Mouse (Mus musculus) forebrain, embryonic 12.5 days (tissue): Measurements from ENCODE around the gene Dennd6a. TPM values are rescaled to one million over a fixed set of nuclear protein-coding genes. Genes with fewer than 3 reads are reported as not detected.

Experiments used
- ATAC-seq: fragments of 200-750 bp; cut with Nextera tagmentation; 2 replicates; pipeline ENCODE4 v1.8.0; 2017; ENCODE audit warnings: moderate TSS enrichment; ENCODE audit not compliant: low FRiP score
- H3K27ac ChIP-seq: fragments of 300-500 bp; sonication (generic); 2 replicates; pipeline ENCODE4 v1.5.1; 2016; ENCODE audit warnings: mild to moderate bottlenecking
- H3K27me3 ChIP-seq: fragments of 300-500 bp; sonication (generic); 2 replicates; pipeline ENCODE4 v1.6.1; 2016; ENCODE audit warnings: mild to moderate bottlenecking
- H3K36me3 ChIP-seq: fragments of 300-500 bp; sonication (generic); replicated peaks from 2 replicates; pipeline ENCODE4 v1.6.1; 2016; ENCODE audit warnings: mild to moderate bottlenecking
- H3K4me1 ChIP-seq: fragments of 300-500 bp; sonication (generic); 2 replicates; pipeline ENCODE4 v1.6.1; 2016
- H3K4me2 ChIP-seq: fragments of 300-500 bp; sonication (generic); 2 replicates; pipeline ENCODE4 v1.6.1; 2016; ENCODE audit warnings: mild to moderate bottlenecking, moderate library complexity
- H3K4me3 ChIP-seq: fragments of 300-500 bp; sonication (generic); replicated peaks from 2 replicates; pipeline ENCODE4 v1.5.1; 2016; ENCODE audit warnings: mild to moderate bottlenecking
- H3K9ac ChIP-seq: fragments of 300-500 bp; sonication (generic); 2 replicates; pipeline ENCODE4 v1.6.1; 2016; ENCODE audit warnings: mild to moderate bottlenecking
- H3K9me3 ChIP-seq: fragments of 300-500 bp; sonication (generic); 2 replicates; pipeline ENCODE4 v1.6.1; 2016
- WGBS: fragments of 180-500 bp; shearing (Covaris S2); methylation state at CpG from one replicate; pipeline ENCODE4 v1.1.7; 2016; 5-methylcytosine and 5-hydroxymethylcytosine counted together
- polyA plus RNA-seq: library from polyadenylated mRNA; unstranded; fragments of >200 nt; fragmentation: Nextera tagmentation; extraction: Ambion mirVana; gene quantifications from 2 replicates; pipeline ENCODE4 v1.2.1, GENCODE M21; 2016

The Dennd6a gene
- polyA plus RNA-seq, 1 experiment from 2014 or later, result 31.9 TPM

DNA sequence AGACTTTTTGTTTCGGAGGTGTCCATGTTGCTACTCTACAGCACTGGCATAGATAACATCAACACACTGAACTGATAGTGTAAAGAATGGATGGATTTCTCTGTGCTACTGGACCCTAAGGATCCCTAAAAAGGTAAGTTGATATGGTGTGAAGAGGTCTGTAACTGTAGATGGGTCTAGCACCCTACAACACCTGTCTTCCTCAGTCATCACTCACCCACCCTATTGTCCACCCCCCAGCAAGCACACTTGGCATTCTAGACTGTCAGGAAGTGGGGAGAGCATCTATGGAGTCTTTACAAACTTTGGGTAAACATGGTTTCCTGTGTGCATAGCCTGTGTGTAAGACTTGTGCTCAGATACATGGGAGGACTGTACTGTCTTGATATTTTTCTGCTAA, 31.5 kb upstream of the Dennd6a start:
- no peaks in the 10 kb centered on the region for H3K36me3 ChIP-seq
- no peak overlapping the region for H3K4me2 ChIP-seq
- no peaks in the 10 kb centered on the region for H3K9me3 ChIP-seq
- 96% methylated on average over 1 of the region's 1 CpGs for WGBS
- H3K4me3 ChIP-seq, result no peak overlapping the region
- ATAC-seq, result no peak
- H3K27ac ChIP-seq, result no peak overlapping the region
- 0 out of 2 replicates have a peak, but pooled peaks cover 3% of the 10 kb centered on the region for H3K27me3 ChIP-seq
- no peaks in the 10 kb centered on the region for H3K4me1 ChIP-seq
- H3K9ac ChIP-seq, result no peak overlapping the region

DNA sequence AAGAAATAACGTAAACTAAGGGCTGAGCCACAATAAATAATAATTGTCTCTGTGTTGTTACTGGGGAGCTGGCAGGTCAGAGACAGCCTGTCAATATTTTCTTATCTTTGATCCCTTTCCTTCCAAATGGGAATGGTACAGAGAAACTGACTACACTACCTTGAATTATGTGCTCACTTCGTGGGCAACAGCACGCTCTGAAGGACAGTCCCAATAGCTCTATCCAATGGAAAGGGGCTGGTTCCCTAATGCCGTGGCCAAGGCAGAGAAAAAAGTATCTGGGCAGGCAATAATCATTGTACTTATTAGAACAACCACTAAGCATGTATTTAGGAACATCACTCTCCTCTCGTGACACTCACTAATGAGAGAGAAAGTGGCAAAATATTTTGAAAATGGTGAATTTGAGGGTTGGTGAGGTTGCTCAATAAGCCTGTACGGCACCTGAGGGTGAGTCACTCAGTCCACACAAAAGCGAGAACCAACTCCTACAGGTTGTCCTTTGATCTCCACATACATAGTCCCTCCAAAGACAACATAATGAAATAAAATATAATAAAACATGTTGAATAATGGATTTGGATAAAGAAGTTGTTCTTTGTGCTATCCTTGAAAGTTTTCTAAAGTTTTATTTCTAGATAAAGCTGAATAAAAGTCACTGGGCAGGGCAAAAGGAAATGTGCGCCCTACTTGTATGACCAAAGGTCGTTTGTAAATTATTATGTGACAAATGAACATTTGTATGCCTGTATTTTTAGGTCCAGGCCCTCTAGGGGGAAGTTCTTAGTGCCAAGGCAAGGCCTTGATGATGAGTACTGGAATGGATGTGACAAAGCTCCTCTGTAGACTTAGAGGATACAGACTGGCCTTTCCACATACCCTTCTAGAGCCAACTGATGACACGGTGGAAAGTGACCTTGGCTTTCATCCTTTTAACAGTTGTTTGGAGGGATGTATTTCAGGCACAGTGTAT, 25.9 kb upstream of the Dennd6a start:
- Histone ChIP-seq H3K4me2 (no peak overlapping the region), H3K4me1 (no peaks in the 10 kb centered on the region), H3K36me3 (no peaks in the 10 kb centered on the region), H3K4me3 (no peak overlapping the region), H3K27me3 (0 out of 2 replicates have a peak, but pooled peaks cover 3% of the 10 kb centered on the region), H3K9me3 (no peaks in the 10 kb centered on the region), H3K27ac (no peak overlapping the region), H3K9ac (no peak overlapping the region)
- 82% methylated on average over 10 of the region's 10 CpGs for WGBS
- no peak for ATAC-seq

DNA sequence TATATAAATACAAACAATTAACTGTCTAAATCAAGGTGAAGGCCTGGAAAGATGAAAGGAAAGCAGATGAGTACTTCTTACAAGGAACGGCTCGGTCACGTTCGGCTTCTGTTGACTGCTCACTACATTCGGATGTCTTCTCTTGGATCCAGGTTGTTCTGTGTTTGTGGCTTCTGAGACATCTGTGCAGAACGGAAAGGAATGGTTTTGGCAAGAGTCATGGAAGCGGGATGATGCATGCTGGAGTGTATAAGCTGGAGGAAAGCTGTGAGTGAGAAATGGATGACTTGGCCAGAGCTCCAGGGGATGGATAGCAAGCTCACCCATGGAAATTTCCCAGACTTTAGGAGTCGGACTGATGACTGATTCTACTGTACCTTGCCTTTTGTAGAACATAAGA, 22.9 kb upstream of the Dennd6a start:
- no peak overlapping the region for H3K4me2 ChIP-seq
- no peaks in the 10 kb centered on the region for H3K4me1 ChIP-seq
- no peak overlapping the region for H3K27ac ChIP-seq
- H3K36me3 ChIP-seq, result no peaks in the 10 kb centered on the region
- 0 out of 2 replicates have a peak, but pooled peaks cover 3% of the 10 kb centered on the region for H3K27me3 ChIP-seq
- H3K4me3 ChIP-seq, result no peak overlapping the region
- no peak overlapping the region for H3K9ac ChIP-seq
- no peaks in the 10 kb centered on the region for H3K9me3 ChIP-seq
- ATAC-seq, result no peak
- WGBS, result 95% methylated on average over 8 of the region's 8 CpGs

DNA sequence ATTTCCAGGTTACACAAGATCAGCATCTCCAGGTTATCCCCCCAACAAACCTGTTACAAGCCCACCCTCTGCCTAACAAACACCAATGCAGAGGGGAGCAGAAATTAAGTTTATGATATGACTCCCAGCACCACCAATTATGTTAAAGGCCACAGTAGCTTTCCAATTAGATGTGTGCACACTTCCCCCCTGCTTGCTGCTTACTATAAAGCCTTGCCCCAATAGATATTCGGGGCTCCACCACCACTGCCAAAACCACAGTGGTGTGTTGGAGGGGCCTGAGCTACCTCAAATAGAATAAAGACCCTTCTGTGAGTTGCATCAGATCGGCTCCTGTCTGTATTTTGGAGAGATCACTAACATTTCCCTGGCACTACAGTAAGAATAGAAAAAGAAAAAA, 21.2 kb upstream of the Dennd6a start:
- Histone ChIP-seq H3K27me3 (no peaks in the 10 kb centered on the region), H3K9me3 (no peaks in the 10 kb centered on the region), H3K4me1 (no peaks in the 10 kb centered on the region), H3K4me3 (no peak overlapping the region), H3K4me2 (no peak overlapping the region), H3K27ac (no peak overlapping the region), H3K9ac (no peak overlapping the region), H3K36me3 (no peaks in the 10 kb centered on the region)
- ATAC-seq, result no peak
- 83% methylated on average over 2 of the region's 2 CpGs for WGBS

DNA sequence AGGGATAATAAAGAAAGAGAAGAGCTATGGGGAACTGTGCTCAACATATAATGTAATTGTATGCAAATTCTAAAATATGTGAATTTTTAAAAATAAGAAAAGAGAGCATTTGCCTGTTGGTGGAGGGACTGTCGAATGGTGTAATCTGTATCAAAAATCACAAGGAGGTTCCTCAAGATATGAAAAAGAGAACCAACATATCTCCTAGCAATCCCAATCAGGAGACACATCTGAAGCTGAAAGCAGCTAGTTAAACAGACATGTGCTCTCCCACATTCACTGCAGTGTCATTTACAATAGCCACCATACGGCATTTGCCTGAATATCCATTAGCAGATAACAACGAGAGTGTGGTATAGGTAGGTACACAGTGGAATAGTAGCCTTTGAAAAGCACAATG, 20.8 kb upstream of the Dennd6a start:
- no peaks in the 10 kb centered on the region for H3K27me3 ChIP-seq
- H3K4me3 ChIP-seq, result no peak overlapping the region
- ATAC-seq, result no peak
- no peaks in the 10 kb centered on the region for H3K36me3 ChIP-seq
- no peak overlapping the region for H3K27ac ChIP-seq
- WGBS, result 85% methylated on average over 3 of the region's 3 CpGs
- no peaks in the 10 kb centered on the region for H3K9me3 ChIP-seq
- H3K4me1 ChIP-seq, result no peaks in the 10 kb centered on the region
- no peak overlapping the region for H3K4me2 ChIP-seq
- H3K9ac ChIP-seq, result no peak overlapping the region

DNA sequence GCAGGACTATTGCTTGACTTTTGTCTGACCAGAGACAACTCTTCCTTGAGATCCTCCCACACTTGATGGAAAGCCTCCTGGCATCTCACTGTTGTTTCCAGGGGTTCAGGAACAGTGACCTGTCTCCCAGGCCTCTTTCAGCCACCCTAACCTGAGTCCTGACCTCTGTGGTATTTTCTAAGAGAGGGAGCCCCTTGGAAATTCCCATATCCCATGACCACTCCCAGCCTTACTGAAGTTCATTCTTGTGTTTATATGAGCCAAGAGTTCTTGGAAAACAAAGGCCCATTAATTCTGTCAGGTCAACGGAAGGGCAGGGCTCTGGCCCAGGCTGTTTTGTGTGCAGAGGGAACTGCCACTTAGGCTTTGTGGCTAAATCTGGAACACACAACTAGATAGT, 16.1 kb upstream of the Dennd6a start:
- Histone ChIP-seq H3K9ac (no peak overlapping the region), H3K4me2 (no peak overlapping the region), H3K27me3 (no peaks in the 10 kb centered on the region), H3K4me1 (no peaks in the 10 kb centered on the region), H3K36me3 (no peaks in the 10 kb centered on the region), H3K27ac (no peak overlapping the region), H3K4me3 (no peak overlapping the region), H3K9me3 (no peaks in the 10 kb centered on the region; the same call in 1 of the 2 replicates)
- WGBS, result 63% methylated on average over 1 of the region's 1 CpGs
- ATAC-seq, result no peak

DNA sequence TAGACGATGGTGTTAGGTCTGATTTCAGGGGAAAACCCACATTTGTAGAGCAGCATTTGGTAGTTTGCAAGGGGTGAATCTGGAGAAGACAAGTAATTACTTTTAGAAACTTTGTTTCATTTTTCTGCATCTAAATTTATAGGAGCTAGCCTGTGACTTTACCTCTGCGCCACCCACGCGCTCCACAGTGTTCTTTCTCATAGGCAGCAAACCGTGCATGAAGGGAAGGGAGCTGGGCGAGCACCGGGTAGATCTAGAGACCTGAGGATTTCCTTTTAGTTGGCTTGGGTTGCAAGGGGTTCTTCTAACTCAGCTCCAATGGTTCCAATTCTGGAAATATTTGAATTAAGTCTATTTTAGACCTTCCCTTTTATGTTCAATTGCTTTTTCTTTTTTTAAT, 15.1 kb upstream of the Dennd6a start:
- Histone ChIP-seq H3K27ac (no peak overlapping the region), H3K4me1 (no peaks in the 10 kb centered on the region), H3K36me3 (no peaks in the 10 kb centered on the region), H3K9me3 (no peaks in the 10 kb centered on the region; the same call in 1 of the 2 replicates), H3K9ac (no peak overlapping the region), H3K4me3 (no peak overlapping the region), H3K4me2 (no peak overlapping the region), H3K27me3 (no peaks in the 10 kb centered on the region)
- WGBS, result 90% methylated on average over 7 of the region's 7 CpGs
- no peak for ATAC-seq

DNA sequence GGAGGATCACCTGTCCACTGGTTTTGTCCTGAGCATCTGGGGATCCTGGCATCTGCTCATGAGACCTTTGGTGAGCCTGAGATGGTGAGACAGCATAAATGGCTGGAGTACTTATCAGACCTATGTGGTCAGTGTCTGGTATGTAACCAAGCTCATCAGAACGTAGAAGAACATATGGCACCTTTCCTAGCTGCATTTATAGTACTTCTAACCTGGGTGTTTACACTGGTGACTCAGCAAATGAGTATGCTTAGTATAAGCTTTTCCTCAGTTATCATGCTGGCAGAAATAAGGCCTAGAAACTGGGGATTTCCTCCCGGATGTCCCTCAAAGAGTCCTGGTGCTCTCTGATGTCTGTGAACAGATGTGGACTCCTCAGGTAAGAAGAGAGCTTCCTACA, 11.4 kb upstream of the Dennd6a start:
- WGBS, result 85% methylated on average over 2 of the region's 2 CpGs
- H3K27ac ChIP-seq, result no peak overlapping the region
- no peak overlapping the region for H3K9ac ChIP-seq
- no peak for ATAC-seq
- no peaks in the 10 kb centered on the region for H3K4me1 ChIP-seq
- no peaks in the 10 kb centered on the region for H3K27me3 ChIP-seq
- no peak overlapping the region for H3K4me2 ChIP-seq
- no peak overlapping the region for H3K4me3 ChIP-seq
- no peaks in the 10 kb centered on the region; the same call in 1 of the 2 replicates for H3K9me3 ChIP-seq
- H3K36me3 ChIP-seq, result no peaks in the 10 kb centered on the region

DNA sequence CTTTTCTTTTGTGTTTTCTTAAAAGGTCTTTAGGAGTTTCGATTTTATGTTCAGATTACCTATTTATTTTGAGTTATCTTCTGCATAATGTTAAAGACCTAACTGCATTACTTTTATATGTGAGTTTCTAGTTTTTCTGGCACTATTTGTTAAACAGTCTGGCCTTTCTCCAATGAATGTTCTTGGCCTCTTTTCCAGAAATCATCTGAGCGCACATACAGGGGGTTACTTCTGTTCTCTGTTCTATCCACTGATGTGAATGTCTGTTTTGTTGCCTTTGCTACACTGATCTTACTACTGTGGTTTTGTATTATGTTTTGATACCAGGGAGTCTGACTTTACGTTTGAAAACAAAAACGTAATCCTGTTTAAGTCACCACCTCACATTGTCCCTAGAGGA, 3.8 kb upstream of the Dennd6a start:
- Histone ChIP-seq H3K36me3 (no peaks in the 10 kb centered on the region), H3K27ac (no peak overlapping the region), H3K4me3 (no peak overlapping the region), H3K9me3 (no peaks in the 10 kb centered on the region), H3K9ac (no peak overlapping the region), H3K4me1 (no peaks in the 10 kb centered on the region), H3K27me3 (no peaks in the 10 kb centered on the region), H3K4me2 (no peak overlapping the region)
- WGBS, result 94% methylated on average over 4 of the region's 4 CpGs
- no peak for ATAC-seq

DNA sequence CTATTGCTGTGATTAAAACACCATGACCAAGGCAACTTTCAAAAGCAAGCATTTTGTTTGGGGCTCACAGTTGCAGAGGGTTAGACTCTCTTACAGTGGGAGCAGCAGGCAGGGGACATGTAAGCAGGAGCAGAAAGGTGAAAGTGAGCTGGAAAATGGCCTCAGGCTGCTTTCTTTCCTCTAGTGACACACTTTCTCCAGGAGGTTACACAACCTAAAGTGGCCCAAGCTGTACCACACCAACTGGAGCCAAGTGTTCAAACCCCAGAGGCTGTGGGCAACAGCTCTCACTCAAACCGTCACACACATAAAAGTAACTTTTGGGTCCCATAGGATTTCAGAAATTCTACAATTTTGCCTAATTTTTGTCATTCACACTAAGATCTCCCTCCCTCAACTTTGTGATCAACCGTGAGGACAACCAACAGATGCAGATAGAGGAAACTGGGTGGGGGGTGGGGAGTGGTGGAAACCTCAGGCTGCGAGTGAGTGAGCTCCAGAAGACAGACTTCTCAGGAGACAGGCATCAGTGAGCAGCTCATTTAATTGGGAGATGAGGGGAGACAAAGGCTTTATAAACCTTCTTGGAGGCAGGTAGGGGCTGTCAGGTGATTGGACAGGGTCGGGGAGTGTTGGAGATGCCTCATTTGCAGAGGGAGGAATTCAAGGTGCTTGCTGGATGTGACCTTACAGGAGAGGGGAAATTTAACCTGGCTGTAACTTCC, 1.5 kb upstream of the Dennd6a start:
- WGBS, result 50% methylated on average over 4 of the region's 4 CpGs
- no peaks in the 10 kb centered on the region for H3K9me3 ChIP-seq
- H3K36me3 ChIP-seq, result no peaks in the 10 kb centered on the region
- H3K27ac ChIP-seq, result no peak overlapping the region
- H3K9ac ChIP-seq, result no peak overlapping the region
- no peak for ATAC-seq
- H3K4me1 ChIP-seq, result no peaks in the 10 kb centered on the region
- no peak overlapping the region for H3K4me3 ChIP-seq
- H3K27me3 ChIP-seq, result no peaks in the 10 kb centered on the region
- no peak overlapping the region for H3K4me2 ChIP-seq

DNA sequence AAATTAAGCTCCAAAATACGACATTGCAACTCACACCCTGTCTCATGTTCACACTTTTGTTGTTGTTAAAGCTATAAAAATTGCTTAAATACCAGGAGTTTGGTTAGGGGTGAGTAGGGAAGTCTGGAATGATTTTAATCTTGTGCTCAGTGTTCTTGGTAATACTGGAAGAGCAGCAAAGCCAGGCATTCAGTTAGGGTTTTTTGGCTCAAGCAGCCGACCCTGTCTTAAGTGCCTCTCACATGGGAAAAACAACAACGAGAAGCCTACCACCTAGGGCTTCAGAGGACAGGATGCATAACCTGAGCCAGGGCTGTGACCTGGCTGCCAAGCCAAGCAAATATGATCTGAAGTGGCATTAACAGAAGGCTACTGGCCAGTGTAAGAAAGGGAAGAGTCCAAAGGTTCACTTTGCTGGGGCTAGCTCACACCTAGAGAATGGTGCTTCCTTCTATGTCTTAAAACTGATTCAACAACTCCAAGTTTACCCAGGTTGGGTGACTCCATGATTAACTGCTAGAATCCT, 2.7 kb downstream of the Dennd6a start:
- H3K4me2 ChIP-seq, result no peak overlapping the region
- no peak overlapping the region for H3K4me3 ChIP-seq
- ATAC-seq, result no peak
- H3K27me3 ChIP-seq, result no peaks in the 10 kb centered on the region
- peaks cover 7% of the 10 kb centered on the region for H3K4me1 ChIP-seq
- H3K27ac ChIP-seq, result no peak overlapping the region
- H3K9ac ChIP-seq, result no peak overlapping the region
- no peaks in the 10 kb centered on the region for H3K9me3 ChIP-seq
- no peaks in the 10 kb centered on the region for H3K36me3 ChIP-seq
- 74% methylated on average over 3 of the region's 3 CpGs for WGBS

DNA sequence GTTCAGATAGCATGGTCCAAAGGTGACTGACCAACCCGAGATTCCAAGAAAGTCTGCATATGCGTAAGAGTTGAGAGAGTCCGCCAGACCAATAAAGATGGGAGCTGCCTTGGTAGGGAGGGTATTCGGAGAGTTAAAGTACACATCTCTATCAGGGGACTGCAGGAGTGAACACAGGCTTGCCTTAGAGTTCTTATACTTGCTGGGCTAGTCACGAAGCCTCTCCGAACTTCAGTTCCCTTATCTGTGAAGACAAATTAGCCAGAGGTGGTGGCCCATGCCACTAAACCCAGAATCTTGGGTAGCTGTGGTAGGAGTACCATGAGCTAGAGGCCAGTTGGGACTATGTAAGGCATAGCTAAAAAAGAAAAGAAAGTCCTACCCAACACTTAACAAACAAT, 5.1 kb downstream of the Dennd6a start:
- 81% methylated on average over 6 of the region's 6 CpGs for WGBS
- peak; percentile 27; the same call in 1 of the 2 replicates for ATAC-seq
- Histone ChIP-seq H3K27ac (no peak overlapping the region), H3K4me2 (peak overlapping the region; percentile 69; the same call in 1 of the 2 replicates), H3K9ac (no peak overlapping the region), H3K27me3 (no peaks in the 10 kb centered on the region), H3K4me3 (no peak overlapping the region), H3K4me1 (peaks cover 8% of the 10 kb centered on the region), H3K36me3 (peaks cover 5% of the 10 kb centered on the region; the same call in 1 of the 2 replicates), H3K9me3 (no peaks in the 10 kb centered on the region)
